Mouse (Mus musculus): ENCODE results near the gene Zbtb17.

Zbtb17 gene

GRCm38 (mm10) chr4:141504471-141504870 is 60.0 kb downstream of the Zbtb17 start:
- DNase-seq, result no peak

GRCm38 (mm10) chr4:141505810-141506209 is 61.4 kb downstream of the Zbtb17 start:
- DNase-seq, result no peak

DNA sequence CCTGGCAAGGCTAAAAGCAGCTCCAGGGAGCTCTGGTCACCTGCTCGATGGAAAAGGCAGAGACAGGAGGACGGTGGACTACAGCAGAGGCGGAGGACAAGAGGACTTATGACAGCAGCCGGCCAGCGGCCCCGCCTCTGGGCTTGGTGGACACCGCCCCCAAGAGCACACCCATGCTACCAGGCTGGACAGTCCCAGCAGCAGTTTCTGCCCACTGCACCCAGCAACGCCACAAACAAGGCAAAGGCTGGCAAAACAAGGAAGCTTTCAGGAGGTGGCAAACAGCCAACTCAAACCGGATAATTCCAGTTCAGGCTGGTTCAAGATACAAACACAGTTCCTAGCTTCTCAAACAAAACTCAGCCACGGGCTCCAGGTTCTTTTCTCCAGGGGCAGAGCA is 61.9 kb downstream of the Zbtb17 start:
- DNase-seq, result peak; percentile 52

GRCm38 (mm10) chr4:141506893-141507292 is 62.4 kb downstream of the Zbtb17 start:
- DNase-seq, result no peak

- no peak for DNase-seq
These were observed 66.0 kb downstream of the Zbtb17 start for GRCm38 (mm10) chr4:141510457-141510856.

GRCm38 (mm10) chr4:141512145-141512544 is 67.7 kb downstream of the Zbtb17 start:
- no peak for DNase-seq

DNA sequence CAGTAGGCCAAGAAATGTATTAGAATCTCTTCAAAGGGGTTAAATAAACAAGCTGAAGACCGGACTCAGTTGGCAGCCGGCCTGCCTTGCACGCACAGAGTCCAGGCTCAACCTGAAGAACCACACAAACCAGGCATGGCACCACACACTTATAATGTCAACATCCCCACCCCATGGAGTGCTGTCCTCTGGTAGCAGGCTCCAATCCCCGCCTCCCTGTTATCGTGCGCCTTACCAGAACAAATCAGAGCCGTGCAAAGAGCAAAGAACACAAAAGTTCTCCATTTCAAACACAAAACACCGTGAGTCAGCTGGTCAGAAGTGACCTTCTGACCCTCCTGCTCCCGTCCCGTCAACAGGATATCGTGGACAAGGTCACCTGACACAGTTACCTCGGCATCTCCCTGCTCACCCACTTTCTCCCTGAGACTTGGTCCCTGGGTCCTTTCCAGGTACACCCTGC is 69.8 kb downstream of the Zbtb17 start:
- no peak for DNase-seq

Data from cerebellum, adult 8-10 months (tissue).